Mouse (Mus musculus): ENCODE measurements around the gene Shroom4. TPM values are rescaled to one million over a fixed set of nuclear protein-coding genes. Genes with fewer than 3 reads are reported as not detected.

Gene Shroom4
- polyA plus RNA-seq (2015; fragmentation: Nextera tagmentation; extraction: Ambion mirVana): 0.87 and 0.94 TPM in 2 replicates

GRCm38 (mm10) chrX:6399626-6400397 is at the start of gene Shroom4:
Gene Shroom4 (plus strand): TSS chrX:6399854.

Other genes with a start within 250 kb of the Shroom4 start
- 1.2 TPM in 2 replicates for gene Nudt10, start 226.8 kb upstream of the Shroom4 start, polyA plus RNA-seq (2015; fragmentation: Nextera tagmentation; extraction: Ambion mirVana)
- 0.04 and 0.06 TPM in 2 replicates for gene Bmp15, start 79.1 kb upstream of the Shroom4 start, polyA plus RNA-seq (2015; fragmentation: Nextera tagmentation; extraction: Ambion mirVana)

Measured in skeletal muscle tissue, postnatal 0 days (tissue).